Mouse (Mus musculus) lung, postnatal 0 days (tissue): Measurements from ENCODE around the gene Mgat1. TPM values are rescaled to one million over a fixed set of nuclear protein-coding genes. Genes with fewer than 3 reads are reported as not detected.

Experiments used
- ATAC-seq: fragments of 200-750 bp; cut with Nextera tagmentation; 2 replicates; pipeline ENCODE4 v1.8.0; 2017; ENCODE audit warnings: moderate library complexity
- DNase-seq: peaks from one replicate; pipeline ENCODE4 v3.0.0-alpha.2; 2016; ENCODE audit warnings: low spot score
- H3K27ac ChIP-seq: fragments of 300-500 bp; sonication (generic); 2 replicates; pipeline ENCODE4 v1.5.1; 2014; ENCODE audit warnings: antibody characterized with exemption, mild to moderate bottlenecking, low read length, mixed read lengths
- H3K27me3 ChIP-seq: fragments of 300-500 bp; sonication (generic); replicated peaks from 2 replicates; pipeline ENCODE4 v1.6.1; 2014; ENCODE audit warnings: low read length, mixed read lengths; ENCODE audit not compliant: insufficient read depth
- H3K36me3 ChIP-seq: fragments of 300-500 bp; sonication (generic); 2 replicates; pipeline ENCODE4 v1.6.1; 2014; ENCODE audit warnings: low read length, mixed read lengths; ENCODE audit not compliant: insufficient read depth
- H3K4me1 ChIP-seq: fragments of 300-500 bp; sonication (generic); 2 replicates; pipeline ENCODE4 v1.6.1; 2014; ENCODE audit warnings: antibody characterized with exemption, low read depth, low read length, mixed read lengths; ENCODE audit not compliant: insufficient read depth
- H3K4me2 ChIP-seq: fragments of 300-500 bp; sonication (generic); replicated peaks from 2 replicates; pipeline ENCODE4 v1.6.1; 2014; ENCODE audit warnings: low read depth, mild to moderate bottlenecking, low read length, moderate library complexity, mixed read lengths
- H3K4me3 ChIP-seq: fragments of 300-500 bp; sonication (generic); 2 replicates; pipeline ENCODE4 v1.5.1; 2014; ENCODE audit warnings: low read depth, low read length
- H3K9ac ChIP-seq: fragments of 300-500 bp; sonication (generic); replicated peaks from 2 replicates; pipeline ENCODE4 v1.6.1; 2014; ENCODE audit warnings: low read depth, mild to moderate bottlenecking
- H3K9me3 ChIP-seq: fragments of 300-500 bp; sonication (generic); 2 replicates; pipeline ENCODE4 v1.6.1; 2016; ENCODE audit warnings: low read length, mixed read lengths
- CTCF ChIP-seq: IDR thresholded peaks from 2 replicates; pipeline ENCODE4 v1.5.1; 2016; ENCODE audit warnings: antibody characterized with exemption, mild to moderate bottlenecking
- EP300 ChIP-seq: IDR thresholded peaks from 2 replicates; pipeline ENCODE4 v1.6.1; 2016; ENCODE audit warnings: antibody characterized with exemption, mild to moderate bottlenecking, control low read depth
- WGBS: fragments of 180-500 bp; shearing (Covaris S2); extraction: QIAGEN DNeasy Blood & Tissue Kit; methylation state at CpG from one replicate; pipeline ENCODE4 v1.1.7; 2014; 5-methylcytosine and 5-hydroxymethylcytosine counted together
- polyA plus RNA-seq: library from polyadenylated mRNA; unstranded; fragments of >200 nt; fragmentation: Nextera tagmentation; extraction: Ambion mirVana; gene quantifications from 2 replicates; pipeline ENCODE4 v1.2.1, GENCODE M21; 2015

Mgat1 gene
- polyA plus RNA-seq, 1 experiment from 2014 or later: 90.2 TPM

DNA sequence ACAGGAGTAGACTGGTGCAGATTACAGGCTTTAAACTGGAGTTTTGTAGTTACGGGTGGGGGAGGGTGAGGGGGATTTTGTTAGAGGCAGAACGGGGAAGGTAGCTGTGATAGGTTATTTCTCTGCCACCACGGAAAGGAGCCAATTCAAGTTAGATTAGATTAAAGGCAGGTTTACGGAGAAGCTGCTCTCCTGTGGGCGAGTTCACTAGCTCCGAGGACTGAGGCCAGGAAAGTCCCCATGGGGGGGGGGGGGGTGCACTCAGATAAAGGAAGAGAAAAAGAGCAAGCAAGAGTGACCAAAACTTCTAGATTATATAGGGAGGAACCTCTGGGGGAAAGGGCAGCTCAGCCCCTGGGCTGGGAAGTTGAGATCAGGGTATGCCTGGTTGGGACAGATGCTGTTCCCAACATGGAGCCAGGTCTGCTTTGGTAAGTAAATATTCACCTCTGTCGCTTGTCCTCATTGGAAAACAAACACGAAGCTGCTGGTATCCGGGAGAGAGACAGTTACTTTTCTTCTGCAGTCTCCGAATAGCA is 41.4 kb upstream of the Mgat1 start:
- Histone ChIP-seq H3K9me3 (no peaks in the 10 kb centered on the region), H3K36me3 (no peaks in the 10 kb centered on the region), H3K4me1 (peaks cover 7% of the 10 kb centered on the region; the same call in 1 of the 2 replicates), H3K9ac (peak overlapping the region; percentile 96), H3K27ac (peak overlapping the region; percentile 99), H3K27me3 (no peaks in the 10 kb centered on the region), H3K4me3 (peak overlapping the region; percentile 87), H3K4me2 (peak overlapping the region; percentile 82)
- under 1% methylated on average over 10 of the region's 10 CpGs for WGBS
- TF ChIP-seq CTCF: no peak
- TF ChIP-seq EP300: no peak
- ATAC-seq (no peak), DNase-seq (no peak)

DNA sequence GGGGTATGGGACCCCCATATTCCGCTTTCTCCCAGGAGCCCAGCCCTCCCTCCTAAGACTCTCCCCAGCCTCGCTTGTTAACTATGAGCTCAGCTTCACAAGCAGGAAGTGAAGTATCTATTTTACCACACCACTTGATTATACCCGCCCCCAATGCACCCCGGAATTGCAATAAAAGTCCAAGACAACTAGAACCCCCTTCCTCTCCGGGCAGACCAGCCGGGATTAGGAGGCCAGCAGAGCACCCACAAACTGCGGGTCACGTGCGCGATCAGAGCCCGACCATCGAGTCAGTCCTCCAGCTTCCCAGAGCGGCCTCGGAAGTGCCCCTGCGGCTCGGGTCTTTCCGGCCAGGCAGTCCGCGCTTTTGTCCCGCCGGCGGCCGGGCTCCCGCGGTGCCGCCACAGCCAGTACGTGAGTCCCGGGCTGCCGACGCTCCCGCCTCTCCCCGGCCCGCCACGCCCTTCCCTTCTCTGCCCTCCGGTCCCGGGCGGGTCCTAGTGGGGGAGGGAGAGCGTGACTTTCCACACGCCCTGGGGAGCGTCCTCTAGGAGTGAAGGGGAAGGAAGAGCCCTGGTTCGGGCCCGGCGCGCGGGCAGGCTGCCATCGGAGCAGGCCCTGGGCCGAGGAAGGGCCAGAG is 40.7 kb upstream of the Mgat1 start, which contains the start of gene Zfp62:
Zfp62 (plus strand) TSS at position 164 of the 640 bp plus-strand sequence.
- peak within 1 kb of the TSS; percentile 99 for H3K27ac ChIP-seq
- H3K27me3 ChIP-seq: no peaks in the 10 kb centered on the region
- H3K36me3 ChIP-seq: no peaks in the 10 kb centered on the region
- peaks cover 7% of the 10 kb centered on the region; the same call in 1 of the 2 replicates for H3K4me1 ChIP-seq
- peak; percentile 94 for ATAC-seq
- TF ChIP-seq EP300 (no peak), CTCF (no peak)
- H3K4me2 ChIP-seq: peak within 1 kb of the TSS; percentile 82
- DNase-seq: peak; percentile 96
- H3K4me3 ChIP-seq: peak within 1 kb of the TSS; percentile 87
- no peaks in the 10 kb centered on the region for H3K9me3 ChIP-seq
- WGBS: under 1% methylated on average over 42 of the region's 47 CpGs
- H3K9ac ChIP-seq: peak within 1 kb of the TSS; percentile 96

DNA sequence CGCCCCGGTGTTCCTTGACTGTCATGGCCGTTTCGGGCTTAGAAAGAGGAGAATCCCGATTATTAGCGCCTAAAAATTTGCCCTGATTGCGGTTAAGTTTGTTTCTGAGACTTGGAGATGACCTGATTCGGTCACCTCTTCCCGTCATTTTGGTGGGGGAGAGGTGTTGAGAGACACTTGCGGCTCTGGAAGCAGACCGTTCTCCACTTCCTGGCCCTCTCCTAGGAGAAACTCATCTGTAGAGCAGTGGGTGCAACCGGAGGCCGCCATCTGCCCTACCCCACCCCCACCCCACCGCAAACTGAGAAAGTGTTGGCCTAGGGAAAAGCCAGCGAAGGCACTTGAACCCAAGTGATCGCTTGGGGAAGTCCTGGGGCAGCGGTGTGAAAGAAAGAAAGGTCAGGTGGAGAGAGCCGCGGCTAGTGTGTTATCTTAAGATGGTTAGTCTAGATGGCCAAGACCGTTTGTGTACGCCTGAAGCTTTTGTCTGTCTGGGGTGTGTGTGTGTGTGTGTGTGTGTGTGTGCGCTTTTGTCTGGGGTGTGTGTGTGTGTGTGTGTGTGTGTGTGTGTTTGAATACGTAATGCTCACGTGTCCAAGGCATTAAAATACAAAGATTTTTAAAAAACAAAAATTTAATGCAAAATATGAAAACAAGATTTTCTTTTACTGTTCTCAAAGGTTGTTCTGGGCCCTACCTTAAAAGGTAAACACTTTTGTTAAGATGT is 40.1 kb upstream of the Mgat1 start:
- H3K36me3 ChIP-seq: no peaks in the 10 kb centered on the region
- peaks cover 7% of the 10 kb centered on the region; the same call in 1 of the 2 replicates for H3K4me1 ChIP-seq
- WGBS: 0% methylated on average over 24 of the region's 24 CpGs
- DNase-seq (peak; percentile 74), ATAC-seq (peak; percentile 71)
- no peak for TF ChIP-seq CTCF
- TF ChIP-seq EP300: peak; percentile 20
- peak overlapping the region; percentile 96 for H3K9ac ChIP-seq
- peak overlapping the region; percentile 87 for H3K4me3 ChIP-seq
- H3K9me3 ChIP-seq: no peaks in the 10 kb centered on the region
- peak overlapping the region; percentile 99 for H3K27ac ChIP-seq
- no peaks in the 10 kb centered on the region for H3K27me3 ChIP-seq
- peak overlapping the region; percentile 82 for H3K4me2 ChIP-seq

DNA sequence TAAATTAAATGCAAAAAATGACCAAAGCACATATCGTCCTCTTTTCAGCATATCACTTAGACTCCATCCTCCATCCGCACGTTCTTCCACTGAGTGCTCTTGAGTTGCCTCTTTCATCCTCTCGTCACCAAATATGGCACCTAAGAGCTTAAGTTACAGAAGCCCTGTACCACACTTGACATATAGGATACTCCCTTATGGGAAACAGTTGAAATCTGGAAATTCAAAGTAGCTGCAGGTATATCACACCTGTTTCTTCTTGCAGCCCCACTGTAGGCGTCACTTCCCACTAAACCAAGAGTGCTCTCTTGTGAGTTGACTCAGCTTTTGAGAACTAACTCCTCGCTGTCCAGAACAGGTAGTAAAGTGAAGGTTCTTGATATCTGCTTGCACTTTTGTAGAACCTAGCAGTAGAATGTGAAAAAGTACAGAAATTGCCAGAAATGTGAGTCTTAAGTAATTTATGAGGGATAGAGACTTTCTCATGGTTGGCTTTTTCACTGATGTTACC is 38.9 kb upstream of the Mgat1 start:
- DNase-seq: peak; percentile 25
- no peaks in the 10 kb centered on the region for H3K9me3 ChIP-seq
- peak overlapping the region; percentile 6; the same call in 1 of the 2 replicates for H3K4me2 ChIP-seq
- peaks cover 7% of the 10 kb centered on the region; the same call in 1 of the 2 replicates for H3K4me1 ChIP-seq
- no peak overlapping the region for H3K4me3 ChIP-seq
- H3K9ac ChIP-seq: no peak overlapping the region
- TF ChIP-seq EP300 (no peak), CTCF (no peak)
- H3K27ac ChIP-seq: no peak overlapping the region
- no peaks in the 10 kb centered on the region for H3K27me3 ChIP-seq
- no peak for ATAC-seq
- 60% methylated on average over 6 of the region's 6 CpGs for WGBS
- no peaks in the 10 kb centered on the region for H3K36me3 ChIP-seq

DNA sequence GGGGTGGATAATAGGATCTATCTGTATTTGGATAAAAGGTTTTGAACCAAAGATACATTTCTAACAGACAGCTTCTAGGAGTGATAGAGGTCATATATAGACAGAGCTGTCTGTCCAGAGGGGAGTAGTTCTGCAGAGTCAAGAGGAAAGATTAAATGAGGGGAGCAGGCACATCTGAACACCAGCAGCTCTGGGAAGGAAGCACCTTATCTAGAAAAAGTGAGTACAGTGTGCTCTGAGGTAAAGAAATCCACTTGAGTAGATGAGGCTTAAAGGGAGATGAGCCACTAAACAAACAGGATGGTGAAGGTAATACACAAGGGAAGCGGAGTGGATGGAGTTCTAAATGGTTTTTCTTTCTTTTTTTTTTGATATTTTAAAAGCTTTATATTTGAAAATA is 36.5 kb upstream of the Mgat1 start:
- Histone ChIP-seq H3K9ac (no peak overlapping the region), H3K27me3 (no peaks in the 10 kb centered on the region), H3K36me3 (no peaks in the 10 kb centered on the region), H3K4me1 (no peaks in the 10 kb centered on the region; the same call in 1 of the 2 replicates), H3K27ac (no peak overlapping the region), H3K4me3 (no peak overlapping the region), H3K4me2 (no peak overlapping the region), H3K9me3 (no peaks in the 10 kb centered on the region)
- DNase-seq: no peak
- 96% methylated on average over 1 of the region's 1 CpGs for WGBS
- ATAC-seq: no peak
- TF ChIP-seq EP300 (no peak), CTCF (no peak)

DNA sequence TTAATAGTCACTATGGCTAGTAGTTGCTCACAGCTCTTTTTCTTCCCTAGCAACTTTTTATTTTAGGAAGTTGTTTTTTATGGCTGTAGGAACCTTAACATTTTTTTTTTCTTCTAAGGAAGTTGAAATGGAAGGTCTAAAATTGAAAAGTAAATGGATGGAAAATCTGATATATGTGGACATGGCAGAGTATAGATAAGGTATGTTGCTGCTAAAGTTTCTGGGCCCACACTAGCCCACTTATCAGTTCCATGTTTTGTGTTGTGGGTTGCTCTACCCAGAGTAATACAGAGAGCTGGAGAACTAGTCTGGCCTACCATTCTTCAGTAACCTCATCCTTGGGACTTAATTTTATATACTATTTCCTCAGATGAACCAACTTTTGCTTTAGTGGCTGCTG is 31.4 kb upstream of the Mgat1 start:
- no peaks in the 10 kb centered on the region for H3K4me1 ChIP-seq
- H3K9me3 ChIP-seq: no peaks in the 10 kb centered on the region
- TF ChIP-seq CTCF: no peak
- peaks cover 29% of the 10 kb centered on the region for H3K36me3 ChIP-seq
- ATAC-seq (no peak), DNase-seq (no peak)
- no peaks in the 10 kb centered on the region for H3K27me3 ChIP-seq
- no peak overlapping the region for H3K9ac ChIP-seq
- no peak overlapping the region for H3K27ac ChIP-seq
- no peak overlapping the region for H3K4me3 ChIP-seq
- no peak overlapping the region for H3K4me2 ChIP-seq
